Mouse (Mus musculus): ENCODE results near the gene Olfr38. TPM values are rescaled to one million over a fixed set of nuclear protein-coding genes. Genes with fewer than 3 reads are reported as not detected.

Gene Olfr38
- not detected in 2 replicates for polyA plus RNA-seq (2014; fragmentation: Nextera tagmentation; extraction: Ambion mirVana)

GRCm38 (mm10) chr6:42756104-42756503 is at the start of gene Olfr38:
Olfr38 (plus strand) TSS chr6:42756404.
- no peaks in the 10 kb centered on the region for H3K36me3 ChIP-seq (ENCODE audit: insufficient read depth)
- no peak for TF ChIP-seq CTCF (IDR thresholded peaks at IDR 0.05; ENCODE audit: low read depth)
- no peak within 1 kb of the TSS for H3K4me3 ChIP-seq (ENCODE audit: low read depth, low read length)
- ATAC-seq (ENCODE audit: insufficient read depth) (no peak), DNase-seq (no peak)
- WGBS, result 71% methylated on average over 1 of the region's 1 CpGs
- H3K27me3 ChIP-seq (ENCODE audit: insufficient read depth, low read length), result no peaks in the 10 kb centered on the region
- no peaks in the 10 kb centered on the region for H3K4me1 ChIP-seq (ENCODE audit: insufficient read depth)
- no peak within 1 kb of the TSS for H3K27ac ChIP-seq (ENCODE audit: low read depth)
- H3K9ac ChIP-seq, result no peak within 1 kb of the TSS
- no peak within 1 kb of the TSS for H3K4me2 ChIP-seq
- H3K9me3 ChIP-seq (ENCODE audit: low read depth, low read length), result no peaks in the 10 kb centered on the region

GRCm38 (mm10) chr6:42709291-42710211 is 46.7 kb upstream of the Olfr38 start, which contains the start of gene Tcaf1:
Tcaf1 (minus strand) TSS chr6:42710088.
- TF ChIP-seq CTCF (IDR thresholded peaks at IDR 0.05; ENCODE audit: low read depth), result no peak
- peak within 1 kb of the TSS; percentile 60 for H3K4me2 ChIP-seq
- H3K9me3 ChIP-seq (ENCODE audit: low read depth, low read length), result no peaks in the 10 kb centered on the region
- peak within 1 kb of the TSS; percentile 85; the same call in 1 of the 2 replicates for H3K27ac ChIP-seq (ENCODE audit: low read depth)
- H3K4me1 ChIP-seq (ENCODE audit: insufficient read depth), result 0 out of 2 replicates have a peak, but pooled peaks cover 3% of the 10 kb centered on the region
- H3K9ac ChIP-seq, result peak within 1 kb of the TSS; percentile 64
- H3K36me3 ChIP-seq (ENCODE audit: insufficient read depth), result no peaks in the 10 kb centered on the region
- no peaks in the 10 kb centered on the region for H3K27me3 ChIP-seq (ENCODE audit: insufficient read depth, low read length)
- peak within 1 kb of the TSS; percentile 48 for H3K4me3 ChIP-seq (ENCODE audit: low read depth, low read length)
- DNase-seq (peak; percentile 92), ATAC-seq (ENCODE audit: insufficient read depth) (peak; percentile 100)
- WGBS, result under 1% methylated on average over 28 of the region's 28 CpGs

- H3K27me3 ChIP-seq (ENCODE audit: insufficient read depth, low read length), result no peaks in the 10 kb centered on the region
- 46% methylated on average over 8 of the region's 8 CpGs for WGBS
- no peak overlapping the region for H3K9ac ChIP-seq
- no peak overlapping the region for H3K4me2 ChIP-seq
- no peak overlapping the region for H3K4me3 ChIP-seq (ENCODE audit: low read depth, low read length)
- H3K9me3 ChIP-seq (ENCODE audit: low read depth, low read length), result no peaks in the 10 kb centered on the region
- no peak for ATAC-seq (ENCODE audit: insufficient read depth)
- DNase-seq, result no peak
- H3K27ac ChIP-seq (ENCODE audit: low read depth), result no peak overlapping the region
- no peaks in the 10 kb centered on the region for H3K4me1 ChIP-seq (ENCODE audit: insufficient read depth)
- no peaks in the 10 kb centered on the region for H3K36me3 ChIP-seq (ENCODE audit: insufficient read depth)
- TF ChIP-seq CTCF (IDR thresholded peaks at IDR 0.05; ENCODE audit: low read depth), result no peak
These were observed 41.5 kb upstream of the Olfr38 start for GRCm38 (mm10) chr6:42714668-42715067.

GRCm38 (mm10) chr6:42717973-42718372 is 38.2 kb upstream of the Olfr38 start:
- Histone ChIP-seq H3K27ac (ENCODE audit: low read depth) (no peak overlapping the region), H3K4me3 (ENCODE audit: low read depth, low read length) (no peak overlapping the region), H3K4me1 (ENCODE audit: insufficient read depth) (no peaks in the 10 kb centered on the region), H3K4me2 (no peak overlapping the region), H3K9ac (no peak overlapping the region), H3K36me3 (ENCODE audit: insufficient read depth) (no peaks in the 10 kb centered on the region), H3K9me3 (ENCODE audit: low read depth, low read length) (no peaks in the 10 kb centered on the region), H3K27me3 (ENCODE audit: insufficient read depth, low read length) (no peaks in the 10 kb centered on the region)
- DNase-seq (no peak), ATAC-seq (ENCODE audit: insufficient read depth) (no peak)
- TF ChIP-seq CTCF (IDR thresholded peaks at IDR 0.05; ENCODE audit: low read depth), result no peak

- ATAC-seq (ENCODE audit: insufficient read depth) (no peak), DNase-seq (no peak)
- TF ChIP-seq CTCF (IDR thresholded peaks at IDR 0.05; ENCODE audit: low read depth), result no peak
- Histone ChIP-seq H3K9me3 (ENCODE audit: low read depth, low read length) (no peaks in the 10 kb centered on the region), H3K4me1 (ENCODE audit: insufficient read depth) (no peaks in the 10 kb centered on the region), H3K9ac (no peak within 1 kb of the TSS), H3K36me3 (ENCODE audit: insufficient read depth) (no peaks in the 10 kb centered on the region), H3K27me3 (ENCODE audit: insufficient read depth, low read length) (no peaks in the 10 kb centered on the region), H3K4me3 (ENCODE audit: low read depth, low read length) (no peak within 1 kb of the TSS), H3K4me2 (no peak within 1 kb of the TSS), H3K27ac (ENCODE audit: low read depth) (no peak within 1 kb of the TSS)
- 88% methylated on average over 1 of the region's 1 CpGs for WGBS
These were observed 17.1 kb upstream of the Olfr38 start, which contains the start of gene Olfr453 for GRCm38 (mm10) chr6:42739071-42739470. Olfr453 (plus strand) TSS chr6:42739371.

- ATAC-seq (ENCODE audit: insufficient read depth), result no peak
These were observed 13.9 kb upstream of the Olfr38 start for GRCm38 (mm10) chr6:42742303-42742702.

GRCm38 (mm10) chr6:42747846-42748245 is 8.4 kb upstream of the Olfr38 start:
- no peak overlapping the region for H3K27ac ChIP-seq (ENCODE audit: low read depth)
- DNase-seq (no peak), ATAC-seq (ENCODE audit: insufficient read depth) (no peak)
- no peak overlapping the region for H3K9ac ChIP-seq
- no peaks in the 10 kb centered on the region for H3K36me3 ChIP-seq (ENCODE audit: insufficient read depth)
- no peaks in the 10 kb centered on the region for H3K27me3 ChIP-seq (ENCODE audit: insufficient read depth, low read length)
- no peak overlapping the region for H3K4me3 ChIP-seq (ENCODE audit: low read depth, low read length)
- no peaks in the 10 kb centered on the region for H3K4me1 ChIP-seq (ENCODE audit: insufficient read depth)
- H3K9me3 ChIP-seq (ENCODE audit: low read depth, low read length), result no peaks in the 10 kb centered on the region
- no peak overlapping the region for H3K4me2 ChIP-seq
- no peak for TF ChIP-seq CTCF (IDR thresholded peaks at IDR 0.05; ENCODE audit: low read depth)

More at GRCm38 (mm10) chr6:42742303-42742702, 13.9 kb upstream of the Olfr38 start:
- Histone ChIP-seq H3K4me1 (ENCODE audit: insufficient read depth) (no peaks in the 10 kb centered on the region), H3K9ac (no peak overlapping the region), H3K4me2 (no peak overlapping the region), H3K27me3 (ENCODE audit: insufficient read depth, low read length) (no peaks in the 10 kb centered on the region), H3K4me3 (ENCODE audit: low read depth, low read length) (no peak overlapping the region), H3K9me3 (ENCODE audit: low read depth, low read length) (no peaks in the 10 kb centered on the region), H3K36me3 (ENCODE audit: insufficient read depth) (no peaks in the 10 kb centered on the region), H3K27ac (ENCODE audit: low read depth) (no peak overlapping the region)
- no peak for TF ChIP-seq CTCF (IDR thresholded peaks at IDR 0.05; ENCODE audit: low read depth)
- no peak for DNase-seq
- 64% methylated on average over 5 of the region's 5 CpGs for WGBS

Data from lung, embryonic 14.5 days (tissue).